Mouse (Mus musculus) CH12.LX (cell line): ENCODE measurements at regions not wholly inside any gene's neighbourhood (a gene's known extent, or its start where the extent isn't known, plus 50 kb on each side); places are given as distances from the start of the nearest gene placed in this dataset.

Experiments used
- DNase-seq: peaks from one replicate; pipeline ENCODE4 v3.0.0-alpha.2; 2013; ENCODE audit errors: extremely low read depth
- H3K27ac ChIP-seq: 2 replicates; pipeline ENCODE4 v1.5.1; 2012; ENCODE audit warnings: low read depth, mild to moderate bottlenecking, control low read depth, moderate library complexity; ENCODE audit not compliant: insufficient read depth
- H3K27me3 ChIP-seq: replicated peaks from 2 replicates; pipeline ENCODE3; 2012; ENCODE audit warnings: inconsistent platforms
- H3K36me3 ChIP-seq, 2 experiments: replicated peaks in 1 of 2; 2 replicates each; pipeline versions ENCODE3 to v1.6.1; 2012; ENCODE audit warnings: inconsistent platforms in 1 of 2, low read length in 1 of 2, mild to moderate bottlenecking in 1 of 2, mixed read lengths in 1 of 2, moderate library complexity in 1 of 2; ENCODE audit not compliant: control insufficient read depth in 1 of 2, insufficient read depth in 1 of 2
- H3K4me1 ChIP-seq, 2 experiments: 2 replicates each; pipeline ENCODE4 v1.6.1; 2012; ENCODE audit warnings: inconsistent platforms in 1 of 2, moderate library complexity in 1 of 2; ENCODE audit not compliant: insufficient read depth in 2 of 2, control insufficient read depth in 1 of 2
- H3K4me2 ChIP-seq: 2 replicates; pipeline ENCODE4 v1.6.1; 2012; ENCODE audit warnings: low read depth, mild to moderate bottlenecking, control low read depth; ENCODE audit not compliant: poor library complexity, insufficient read depth, severe bottlenecking
- H3K4me3 ChIP-seq, 3 experiments: fragments of 150-350 bp in 1 of 3; sonication (generic) in 1 of 3; replicated peaks in 1 of 3; 2 replicates each; pipeline versions ENCODE3 to v1.5.1; 2011 to 2012; ENCODE audit warnings: low read depth in 2 of 3, low read length in 2 of 3, mild to moderate bottlenecking in 2 of 3, moderate library complexity in 2 of 3, control low read depth in 1 of 3, improper control_type of control experiment in 1 of 3, inconsistent platforms in 1 of 3, mixed read lengths in 1 of 3; ENCODE audit not compliant: poor library complexity in 1 of 3
- H3K79me2 ChIP-seq: replicated peaks from 2 replicates; pipeline ENCODE4 v1.6.1; 2012; ENCODE audit warnings: mild to moderate bottlenecking, moderate library complexity; ENCODE audit not compliant: control insufficient read depth, poor library complexity, insufficient read depth, severe bottlenecking; ENCODE audit errors: extremely low read depth
- H3K9ac ChIP-seq: 2 replicates; pipeline ENCODE4 v1.6.1; 2012; ENCODE audit warnings: low read depth, mild to moderate bottlenecking, control low read depth, moderate library complexity; ENCODE audit not compliant: insufficient read depth
- H3K9me3 ChIP-seq: replicated peaks from 2 replicates; pipeline ENCODE3; 2012; ENCODE audit warnings: low read length, inconsistent platforms, mixed read lengths
- CHD1 ChIP-seq: IDR thresholded peaks from 2 replicates; pipeline ENCODE4 v1.6.1; 2012; ENCODE audit warnings: low read depth, low read length, improper control_type of control experiment, inconsistent platforms
- CTCF ChIP-seq, 2 experiments: IDR thresholded peaks in 1 of 2; conservative IDR thresholded peaks in 1 of 2; 2 replicates each; pipeline ENCODE4 v1.5.1; 2011 to 2012; ENCODE audit warnings: low read depth in 2 of 2, low read length in 2 of 2, improper control_type of control experiment in 1 of 2, inconsistent platforms in 1 of 2, mild to moderate bottlenecking in 1 of 2, moderate library complexity in 1 of 2
- E2F4 ChIP-seq: IDR thresholded peaks from 2 replicates; pipeline ENCODE4 v1.6.1; 2011; ENCODE audit warnings: low read depth, low read length, improper control_type of control experiment; ENCODE audit not compliant: insufficient replicate concordance
- ELF1 ChIP-seq: IDR thresholded peaks from 2 replicates; pipeline ENCODE4 v1.6.1; 2014; ENCODE audit warnings: low read depth, mild to moderate bottlenecking, inconsistent platforms, low read length, improper control_type of control experiment
- EP300 ChIP-seq: IDR thresholded peaks from 2 replicates; pipeline ENCODE4 v1.6.1; 2011; ENCODE audit warnings: low read length, improper control_type of control experiment
- HCFC1 ChIP-seq: IDR thresholded peaks from 2 replicates; pipeline ENCODE4 v1.6.1; 2012; ENCODE audit warnings: low read depth, mild to moderate bottlenecking, inconsistent platforms, low read length, improper control_type of control experiment
- IRF4 ChIP-seq: IDR thresholded peaks from 2 replicates; pipeline ENCODE4 v1.6.1; 2014; ENCODE audit warnings: low read depth, mild to moderate bottlenecking, inconsistent platforms, low read length, improper control_type of control experiment
- JUND ChIP-seq: conservative IDR thresholded peaks from 2 replicates; pipeline ENCODE4 v1.6.1; 2011; ENCODE audit warnings: low read depth, low read length, improper control_type of control experiment
- KAT2A ChIP-seq: IDR thresholded peaks from 2 replicates; pipeline ENCODE4 v1.6.1; 2012; ENCODE audit warnings: low read length, improper control_type of control experiment, inconsistent platforms; ENCODE audit not compliant: insufficient replicate concordance
- MAX ChIP-seq: IDR thresholded peaks from 2 replicates; pipeline ENCODE4 v1.6.1; 2011; ENCODE audit warnings: low read length, improper control_type of control experiment
- MAZ ChIP-seq: IDR thresholded peaks from 2 replicates; pipeline ENCODE4 v1.6.1; 2012; ENCODE audit warnings: low read depth, mild to moderate bottlenecking, inconsistent platforms, low read length, improper control_type of control experiment, moderate library complexity
- MEF2A ChIP-seq: IDR thresholded peaks from 2 replicates; pipeline ENCODE4 v1.6.1; 2014; ENCODE audit warnings: low read depth, mild to moderate bottlenecking, inconsistent platforms, low read length, improper control_type of control experiment, borderline replicate concordance
- MXI1 ChIP-seq: IDR thresholded peaks from 2 replicates; pipeline ENCODE4 v1.6.1; 2011; ENCODE audit warnings: mild to moderate bottlenecking, low read depth, low read length, improper control_type of control experiment
- MYC ChIP-seq: IDR thresholded peaks from 2 replicates; pipeline ENCODE4 v1.6.1; 2011; ENCODE audit warnings: low read depth, mild to moderate bottlenecking, improper control_type of control experiment, low read length
- NELFE ChIP-seq: IDR thresholded peaks from 2 replicates; pipeline ENCODE4 v1.6.1; 2011; ENCODE audit warnings: low read depth, low read length, improper control_type of control experiment
- PAX5 ChIP-seq: IDR thresholded peaks from 2 replicates; pipeline ENCODE4 v1.6.1; 2012; ENCODE audit warnings: low read length, inconsistent platforms, mixed read lengths
- POLR2A ChIP-seq: IDR thresholded peaks from 2 replicates; pipeline ENCODE4 v1.6.1; 2011; ENCODE audit warnings: low read depth, mild to moderate bottlenecking, improper control_type of control experiment, low read length
- POLR2AphosphoS2 ChIP-seq: IDR thresholded peaks from 2 replicates; pipeline ENCODE4 v1.6.1; 2011; ENCODE audit warnings: low read depth, low read length, improper control_type of control experiment
- RAD21 ChIP-seq: IDR thresholded peaks from 2 replicates; pipeline ENCODE4 v1.6.1; 2011; ENCODE audit warnings: low read depth, mild to moderate bottlenecking, low read length, improper control_type of control experiment, moderate library complexity
- TBP ChIP-seq: conservative IDR thresholded peaks from 2 replicates; pipeline ENCODE4 v1.6.1; 2011; ENCODE audit warnings: low read depth, low read length, improper control_type of control experiment
- TCF12 ChIP-seq: IDR thresholded peaks from 2 replicates; pipeline ENCODE4 v1.6.1; 2014; ENCODE audit warnings: low read depth, mild to moderate bottlenecking, inconsistent platforms, low read length, improper control_type of control experiment
- USF1 ChIP-seq: IDR thresholded peaks from 2 replicates; pipeline ENCODE4 v1.6.1; 2014; ENCODE audit warnings: low read depth, mild to moderate bottlenecking, inconsistent platforms, low read length, improper control_type of control experiment
- USF2 ChIP-seq: conservative IDR thresholded peaks from 2 replicates; pipeline ENCODE4 v1.6.1; 2011; ENCODE audit warnings: low read depth, low read length, improper control_type of control experiment
- ZKSCAN1 ChIP-seq: IDR thresholded peaks from 2 replicates; pipeline ENCODE4 v1.6.1; 2012; ENCODE audit warnings: low read depth, inconsistent platforms, low read length, improper control_type of control experiment, borderline replicate concordance
- ZMIZ1 ChIP-seq: IDR thresholded peaks from 2 replicates; pipeline ENCODE4 v1.6.1; 2012; ENCODE audit warnings: low read depth, mild to moderate bottlenecking, inconsistent platforms, low read length, improper control_type of control experiment
- ZNF384 ChIP-seq: IDR thresholded peaks from 2 replicates; pipeline ENCODE4 v1.6.1; 2012; ENCODE audit warnings: low read depth, low read length, improper control_type of control experiment, inconsistent platforms
- dilution Hi-C: fragments of 300-500 bp; cut with MboI; formaldehyde crosslinking; loops from 2 replicates; pipeline ENCODE4 v1.14.3; 2020; ENCODE audit warnings: low sequenced_read_pairs; ENCODE audit not compliant: extremely low pct_unique_long_range_greater_than_20kb, extremely low pct_ligation_motif_present
- in situ Hi-C: fragments of 300-500 bp; cut with MboI; formaldehyde crosslinking; loops from 3 replicates; pipeline ENCODE4 v1.14.3; 2019; ENCODE audit warnings: low sequenced_read_pairs, low pct_ligation_motif_present, low pct_unique_long_range_greater_than_20kb, mixed read lengths

DNA sequence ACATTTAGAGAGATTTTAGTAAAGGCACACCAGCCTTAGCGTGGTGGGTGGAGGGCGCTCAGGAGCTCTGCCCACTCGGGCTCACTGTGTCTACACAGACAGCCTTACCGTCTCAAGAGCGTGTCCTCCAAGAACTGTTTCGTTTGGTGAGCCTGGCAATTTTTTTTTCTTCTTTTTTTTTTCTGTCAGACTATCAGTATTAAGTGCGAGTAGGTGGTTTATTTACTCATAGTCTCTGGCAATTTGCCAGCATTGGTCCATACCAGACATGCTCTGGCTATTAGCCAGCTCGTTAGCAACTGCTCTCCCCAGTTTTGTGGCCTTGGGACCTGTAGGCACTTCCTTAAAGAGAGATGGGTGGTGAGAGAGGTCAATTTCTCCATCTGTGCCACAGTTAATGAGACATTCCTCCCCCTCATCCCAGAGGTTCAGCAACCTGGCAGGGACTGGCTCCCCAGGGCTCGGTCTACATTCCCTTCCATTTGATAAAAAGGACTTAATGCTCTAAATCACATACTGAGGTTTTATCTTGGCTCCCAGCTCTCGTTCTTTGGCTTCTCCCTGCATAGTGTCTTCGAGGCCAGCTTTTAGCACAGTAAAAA, 192.9 kb upstream of the Hs6st1 start:
- no peaks in the 10 kb centered on the region for H3K36me3 ChIP-seq
- in situ Hi-C loops (no loop called here), dilution Hi-C loops (no loop called here)
- no peak overlapping the region for H3K4me2 ChIP-seq
- H3K4me3 ChIP-seq, result no peak overlapping the region
- DNase-seq, result no peak
- H3K9me3 ChIP-seq, result no peaks in the 10 kb centered on the region
- peaks cover 0 to 1% of the 10 kb centered on the region in 2 experiments; a peak in 1 of 4 replicates for H3K4me1 ChIP-seq
- no peaks in the 10 kb centered on the region for H3K79me2 ChIP-seq
- no peak overlapping the region for H3K9ac ChIP-seq
- H3K27ac ChIP-seq, result no peak overlapping the region
- no peaks in the 10 kb centered on the region for H3K27me3 ChIP-seq
- TF ChIP-seq TCF12 (no peak), ZMIZ1 (no peak), NELFE (no peak), IRF4 (no peak), E2F4 (no peak), CTCF (conservative IDR thresholded peaks at IDR 0.05 in 1 of 2, IDR thresholded peaks at IDR 0.05 in 1 of 2; ENCODE audit: low read depth in 2 of 2, low read length in 2 of 2) (no peak), POLR2AphosphoS2 (no peak), USF2 (no peak), ZNF384 (no peak), JUND (no peak), ZKSCAN1 (no peak), MEF2A (no peak), POLR2A (no peak), TBP (no peak), EP300 (no peak), RAD21 (no peak), USF1 (no peak)

DNA sequence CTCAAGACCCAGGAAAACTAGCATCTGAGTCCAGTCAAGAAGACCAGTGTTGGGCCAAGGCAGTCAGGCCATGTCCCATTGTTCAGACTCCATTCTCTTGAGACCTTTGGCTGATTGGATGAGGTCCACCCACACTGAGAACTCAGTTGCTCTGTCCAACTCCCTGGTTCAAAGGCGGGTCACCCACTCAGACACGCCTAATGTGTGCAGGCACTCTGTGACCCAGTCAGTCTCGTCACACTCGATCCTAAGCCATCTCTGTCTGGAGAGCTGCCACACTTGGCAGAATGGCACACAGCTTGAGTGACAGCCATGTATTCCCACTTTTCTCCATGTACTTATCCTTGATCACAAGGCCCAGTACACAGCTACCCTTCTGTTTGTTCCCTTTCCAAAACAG, 189.8 kb upstream of the Hs6st1 start:
- H3K9me3 ChIP-seq, result no peaks in the 10 kb centered on the region
- in situ Hi-C loops, result no loop called here
- dilution Hi-C loops, result no loop called here

More for the DNA sequence above, 189.8 kb upstream of the Hs6st1 start:
- Histone ChIP-seq H3K79me2 (no peaks in the 10 kb centered on the region), H3K27ac (no peak overlapping the region), H3K4me1 (no peaks in the 10 kb centered on the region), H3K4me3 (no peak overlapping the region), H3K4me2 (no peak overlapping the region), H3K27me3 (no peaks in the 10 kb centered on the region), H3K9ac (no peak overlapping the region), H3K36me3 (no peaks in the 10 kb centered on the region)
- no peak for DNase-seq
- TF ChIP-seq MYC (no peak), USF2 (no peak), ZKSCAN1 (no peak), MAX (no peak), ZNF384 (no peak), MAZ (no peak), HCFC1 (no peak), ELF1 (no peak), POLR2A (no peak), PAX5 (no peak), MXI1 (no peak), KAT2A (no peak), CHD1 (no peak), EP300 (no peak), NELFE (no peak), USF1 (no peak), TCF12 (no peak)
